Mouse (Mus musculus): ENCODE results near the gene Ubtf.

Ubtf gene

DNA sequence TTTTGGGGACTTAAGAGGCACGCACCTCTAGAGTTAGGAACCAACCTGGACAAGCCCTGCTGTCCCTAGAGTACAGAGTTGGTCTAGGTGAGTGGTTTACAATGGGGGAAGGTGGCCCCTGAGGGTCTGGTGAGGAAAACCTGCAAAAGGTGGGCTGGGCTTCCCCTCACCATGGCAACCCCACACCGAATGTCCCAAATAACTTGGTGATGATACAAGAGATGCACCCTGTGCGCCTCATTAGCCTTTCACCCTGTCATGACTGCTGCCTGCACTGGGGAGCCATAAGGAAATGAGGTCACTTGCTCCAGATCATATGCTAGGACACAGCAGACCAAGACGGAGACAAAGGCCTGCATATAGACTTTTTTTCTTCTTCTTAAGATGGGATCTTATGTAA, 30.9 kb upstream of the Ubtf start:
- H3K4me1 ChIP-seq (replicated peaks; ENCODE audit: low read depth, low read length) = peaks cover 55% of the 10 kb centered on the region
- H3K27me3 ChIP-seq (ENCODE audit: insufficient read depth, low read length) = peaks cover 35% of the 10 kb centered on the region
- H3K9me3 ChIP-seq (ENCODE audit: low read length) = no peaks in the 10 kb centered on the region
- H3K36me3 ChIP-seq (ENCODE audit: insufficient read depth, low read length) = no peaks in the 10 kb centered on the region
- no peak for TF ChIP-seq CTCF (conservative IDR thresholded peaks at IDR 0.05; ENCODE audit: low read length)
- H3K4me3 ChIP-seq (replicated peaks; ENCODE audit: low read length) = no peak overlapping the region

GRCm38 (mm10) chr11:102349189-102349954, 29.8 kb upstream of the Ubtf start:
- no peak for TF ChIP-seq NANOG (IDR thresholded peaks at IDR 0.05; ENCODE audit: borderline replicate concordance, low read length)
- TF ChIP-seq CTCF (conservative IDR thresholded peaks at IDR 0.05; ENCODE audit: low read length) = no peak
- TF ChIP-seq POU5F1 (IDR thresholded peaks at IDR 0.05; ENCODE audit: borderline replicate concordance, low read length) = no peak
- Histone ChIP-seq H3K9me3 (ENCODE audit: low read length) (no peaks in the 10 kb centered on the region), H3K27me3 (ENCODE audit: insufficient read depth, low read length) (peaks cover 34% of the 10 kb centered on the region), H3K4me1 (replicated peaks; ENCODE audit: low read depth, low read length) (peaks cover 65% of the 10 kb centered on the region), H3K4me3 (replicated peaks; ENCODE audit: low read length) (no peak overlapping the region), H3K36me3 (ENCODE audit: insufficient read depth, low read length) (no peaks in the 10 kb centered on the region)

DNA sequence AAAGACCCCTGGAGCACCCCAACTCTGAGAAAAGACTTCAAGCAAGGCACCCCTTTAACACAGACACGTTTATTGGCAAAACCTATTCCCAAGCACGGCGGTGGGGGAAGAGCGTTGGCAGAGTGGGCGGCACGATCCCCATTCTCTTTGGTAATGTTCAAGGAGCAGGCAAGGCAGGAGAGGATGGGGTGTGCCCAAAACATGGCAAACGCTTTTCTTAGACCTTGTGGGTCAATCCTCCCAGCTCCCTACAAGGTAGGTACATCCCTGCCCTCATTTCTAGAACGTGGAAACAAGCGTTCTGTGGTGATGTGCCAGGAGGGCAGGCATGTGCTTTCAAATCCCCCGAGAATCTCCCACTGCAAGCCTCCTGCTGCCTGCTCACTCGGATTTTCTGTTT, 29.2 kb upstream of the Ubtf start:
- Histone ChIP-seq H3K9me3 (ENCODE audit: low read length) (no peaks in the 10 kb centered on the region), H3K4me3 (replicated peaks; ENCODE audit: low read length) (no peak overlapping the region), H3K27me3 (ENCODE audit: insufficient read depth, low read length) (peaks cover 28% of the 10 kb centered on the region), H3K36me3 (ENCODE audit: insufficient read depth, low read length) (no peaks in the 10 kb centered on the region), H3K4me1 (replicated peaks; ENCODE audit: low read depth, low read length) (peaks cover 72% of the 10 kb centered on the region)
- no peak for TF ChIP-seq POU5F1 (IDR thresholded peaks at IDR 0.05; ENCODE audit: borderline replicate concordance, low read length)
- TF ChIP-seq NANOG (IDR thresholded peaks at IDR 0.05; ENCODE audit: borderline replicate concordance, low read length) = no peak
- TF ChIP-seq CTCF (conservative IDR thresholded peaks at IDR 0.05; ENCODE audit: low read length) = no peak

DNA sequence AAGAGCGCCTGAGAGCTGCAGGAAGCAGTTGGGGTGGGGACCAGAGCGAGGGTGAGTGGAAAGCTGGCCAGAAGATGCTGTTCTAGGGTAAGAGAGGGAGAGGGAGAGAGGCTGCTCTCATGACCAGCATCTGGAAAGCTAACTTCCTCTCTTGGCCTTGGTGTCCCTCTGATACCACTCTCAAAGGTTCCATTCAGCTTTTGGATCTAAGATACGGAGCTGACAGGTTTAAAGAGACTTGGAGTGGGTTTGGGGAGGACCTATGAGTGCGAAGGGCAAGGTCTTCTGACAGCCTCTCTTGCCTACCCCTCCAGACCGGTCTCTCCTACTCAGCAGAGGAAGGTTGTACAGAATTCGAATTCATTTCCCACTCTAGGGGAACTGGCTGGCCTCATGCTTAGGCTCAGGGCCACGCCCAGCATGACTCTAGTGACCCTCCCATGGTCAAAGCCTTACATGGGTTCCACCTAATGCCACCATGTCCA, 28.6 kb upstream of the Ubtf start:
- Histone ChIP-seq H3K27me3 (ENCODE audit: insufficient read depth, low read length) (peaks cover 22% of the 10 kb centered on the region), H3K4me3 (replicated peaks; ENCODE audit: low read length) (no peak overlapping the region), H3K36me3 (ENCODE audit: insufficient read depth, low read length) (no peaks in the 10 kb centered on the region), H3K4me1 (replicated peaks; ENCODE audit: low read depth, low read length) (peaks cover 76% of the 10 kb centered on the region), H3K9me3 (ENCODE audit: low read length) (no peaks in the 10 kb centered on the region)
- no peak for TF ChIP-seq CTCF (conservative IDR thresholded peaks at IDR 0.05; ENCODE audit: low read length)

DNA sequence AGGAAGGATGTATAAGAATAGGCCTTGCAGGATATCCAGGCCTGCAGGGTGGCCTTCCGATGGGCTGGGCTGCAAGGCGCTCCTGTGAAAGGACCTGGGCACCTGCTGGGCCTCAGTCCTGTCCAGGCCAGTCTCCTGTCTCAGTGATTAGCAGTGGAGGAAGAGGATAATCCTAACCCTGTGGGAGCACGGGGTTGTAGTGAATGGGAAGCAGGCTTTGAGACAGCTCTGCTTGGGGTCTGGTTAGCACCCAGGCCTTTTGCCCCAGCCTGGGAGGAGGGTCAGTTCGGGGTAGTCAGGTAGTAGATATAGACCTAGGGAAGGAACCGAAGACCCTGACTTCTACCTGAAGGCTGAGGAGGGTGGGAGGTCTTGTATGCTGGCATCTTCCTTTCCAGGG, 28.1 kb upstream of the Ubtf start:
- TF ChIP-seq NANOG (IDR thresholded peaks at IDR 0.05; ENCODE audit: borderline replicate concordance, low read length) = no peak
- TF ChIP-seq CTCF (conservative IDR thresholded peaks at IDR 0.05; ENCODE audit: low read length) = no peak
- no peak for TF ChIP-seq POU5F1 (IDR thresholded peaks at IDR 0.05; ENCODE audit: borderline replicate concordance, low read length)
- Histone ChIP-seq H3K4me3 (replicated peaks; ENCODE audit: low read length) (no peak overlapping the region), H3K9me3 (ENCODE audit: low read length) (no peaks in the 10 kb centered on the region), H3K36me3 (ENCODE audit: insufficient read depth, low read length) (no peaks in the 10 kb centered on the region), H3K4me1 (replicated peaks; ENCODE audit: low read depth, low read length) (peaks cover 76% of the 10 kb centered on the region), H3K27me3 (ENCODE audit: insufficient read depth, low read length) (peaks cover 19% of the 10 kb centered on the region)

- TF ChIP-seq POU5F1 (IDR thresholded peaks at IDR 0.05; ENCODE audit: borderline replicate concordance, low read length) = no peak
- no peak for TF ChIP-seq NANOG (IDR thresholded peaks at IDR 0.05; ENCODE audit: borderline replicate concordance, low read length)
- TF ChIP-seq CTCF (conservative IDR thresholded peaks at IDR 0.05; ENCODE audit: low read length) = no peak
- no peak overlapping the region for H3K4me3 ChIP-seq (replicated peaks; ENCODE audit: low read length)
- no peaks in the 10 kb centered on the region for H3K9me3 ChIP-seq (ENCODE audit: low read length)
- peaks cover 75% of the 10 kb centered on the region for H3K4me1 ChIP-seq (replicated peaks; ENCODE audit: low read depth, low read length)
- no peaks in the 10 kb centered on the region for H3K36me3 ChIP-seq (ENCODE audit: insufficient read depth, low read length)
- peaks cover 12% of the 10 kb centered on the region for H3K27me3 ChIP-seq (ENCODE audit: insufficient read depth, low read length)
These were observed 27.4 kb upstream of the Ubtf start for GRCm38 (mm10) chr11:102346926-102347325.

DNA sequence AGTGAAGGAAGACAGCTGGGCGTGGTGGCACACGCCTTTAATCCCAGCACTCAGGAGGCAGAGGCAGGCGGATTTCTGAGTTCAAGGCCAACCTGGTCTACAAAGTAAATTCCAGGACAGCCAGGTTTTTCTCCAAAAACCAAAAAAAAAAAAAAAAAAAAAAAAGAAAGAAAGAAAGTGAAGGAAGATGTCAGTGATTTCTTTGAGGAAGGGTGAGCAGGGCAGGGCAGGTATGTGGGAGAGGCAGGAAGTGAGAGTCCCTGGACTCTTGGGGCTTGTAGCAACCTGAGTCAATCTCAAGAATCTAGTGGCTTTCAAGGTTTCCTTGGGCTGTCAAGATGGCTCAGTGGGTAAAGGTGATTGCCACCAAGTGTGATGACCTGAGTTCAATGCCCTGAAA, 24.9 kb upstream of the Ubtf start:
- H3K4me1 ChIP-seq (replicated peaks; ENCODE audit: low read depth, low read length) = peaks cover 86% of the 10 kb centered on the region
- H3K27me3 ChIP-seq (ENCODE audit: insufficient read depth, low read length) = no peaks in the 10 kb centered on the region
- no peaks in the 10 kb centered on the region for H3K36me3 ChIP-seq (ENCODE audit: insufficient read depth, low read length)
- no peak for TF ChIP-seq NANOG (IDR thresholded peaks at IDR 0.05; ENCODE audit: borderline replicate concordance, low read length)
- no peak for TF ChIP-seq POU5F1 (IDR thresholded peaks at IDR 0.05; ENCODE audit: borderline replicate concordance, low read length)
- no peak for TF ChIP-seq CTCF (conservative IDR thresholded peaks at IDR 0.05; ENCODE audit: low read length)
- no peaks in the 10 kb centered on the region for H3K9me3 ChIP-seq (ENCODE audit: low read length)
- H3K4me3 ChIP-seq (replicated peaks; ENCODE audit: low read length) = no peak overlapping the region

- Histone ChIP-seq H3K9me3 (ENCODE audit: low read length) (no peaks in the 10 kb centered on the region), H3K4me1 (replicated peaks; ENCODE audit: low read depth, low read length) (peaks cover 87% of the 10 kb centered on the region), H3K4me3 (replicated peaks; ENCODE audit: low read length) (peak overlapping the region; percentile 50), H3K27me3 (ENCODE audit: insufficient read depth, low read length) (no peaks in the 10 kb centered on the region), H3K36me3 (ENCODE audit: insufficient read depth, low read length) (no peaks in the 10 kb centered on the region)
- TF ChIP-seq NANOG (IDR thresholded peaks at IDR 0.05; ENCODE audit: borderline replicate concordance, low read length) (no peak), CTCF (conservative IDR thresholded peaks at IDR 0.05; ENCODE audit: low read length) (no peak), POU5F1 (IDR thresholded peaks at IDR 0.05; ENCODE audit: borderline replicate concordance, low read length) (no peak)
These were observed 23.2 kb upstream of the Ubtf start for GRCm38 (mm10) chr11:102342742-102343141.

- H3K4me3 ChIP-seq (replicated peaks; ENCODE audit: low read length) = no peak overlapping the region
- no peaks in the 10 kb centered on the region for H3K9me3 ChIP-seq (ENCODE audit: low read length)
- no peaks in the 10 kb centered on the region for H3K36me3 ChIP-seq (ENCODE audit: insufficient read depth, low read length)
- peaks cover 89% of the 10 kb centered on the region for H3K4me1 ChIP-seq (replicated peaks; ENCODE audit: low read depth, low read length)
- H3K27me3 ChIP-seq (ENCODE audit: insufficient read depth, low read length) = no peaks in the 10 kb centered on the region
- TF ChIP-seq CTCF (conservative IDR thresholded peaks at IDR 0.05; ENCODE audit: low read length) (no peak), NANOG (IDR thresholded peaks at IDR 0.05; ENCODE audit: borderline replicate concordance, low read length) (no peak), POU5F1 (IDR thresholded peaks at IDR 0.05; ENCODE audit: borderline replicate concordance, low read length) (no peak)
These were observed 21.6 kb upstream of the Ubtf start for GRCm38 (mm10) chr11:102341101-102341500.
